Mouse (Mus musculus) brain, adult 2 months (tissue): Measurements from ENCODE around the gene Stat1.

Experiments
- DNase-seq: peaks from one replicate; pipeline ENCODE4 v3.0.0; 2011; ENCODE audit warnings: low read depth, low spot score

Gene Stat1

GRCm38 (mm10) chr1:52161151-52161550 lies 41.9 kb downstream of the Stat1 start:
- DNase-seq, result no peak

- DNase-seq, result peak; percentile 50
Observed at GRCm38 (mm10) chr1:52163707-52164457, 44.6 kb downstream of the Stat1 start.

- no peak for DNase-seq
Observed at GRCm38 (mm10) chr1:52166652-52167220, 47.5 kb downstream of the Stat1 start.

GRCm38 (mm10) chr1:52170057-52170456 lies 50.8 kb downstream of the Stat1 start:
- peak; percentile 35 for DNase-seq

- no peak for DNase-seq
Observed at GRCm38 (mm10) chr1:52170747-52171146, 51.5 kb downstream of the Stat1 start.

GRCm38 (mm10) chr1:52171271-52171670 lies 52.0 kb downstream of the Stat1 start:
- peak; percentile 47 for DNase-seq

GRCm38 (mm10) chr1:52175321-52175720 lies 56.1 kb downstream of the Stat1 start:
- no peak for DNase-seq

- peak; percentile 58 for DNase-seq
Observed at GRCm38 (mm10) chr1:52175983-52176382, 56.7 kb downstream of the Stat1 start.

- DNase-seq, result no peak
Observed at GRCm38 (mm10) chr1:52176999-52177398, 57.8 kb downstream of the Stat1 start.

- DNase-seq, result peak; percentile 90
Observed at GRCm38 (mm10) chr1:52179939-52180568, 60.8 kb downstream of the Stat1 start.

- DNase-seq, result no peak
Observed at GRCm38 (mm10) chr1:52181994-52182393, 62.8 kb downstream of the Stat1 start.

- peak; percentile 55 for DNase-seq
Observed at GRCm38 (mm10) chr1:52182992-52183391, 63.8 kb downstream of the Stat1 start.
